Mouse (Mus musculus) right cerebral cortex, postnatal 36 days (tissue): ENCODE measurements around the gene Rundc1.
"Not testable (repeated sequence)": the region's sequence is repeated elsewhere in the genome, so short reads cannot be mapped to it uniquely, and the experiment has no call there.

Source experiments
- DNase-seq, 2 experiments: peaks; one replicate each; pipeline ENCODE4 v3.0.0; 2022; ENCODE audit warnings: low spot score in 2 of 2, mixed read lengths in 1 of 2

The Rundc1 gene

GRCm38 (mm10) chr11:101466552-101466950 is 41.7 kb downstream of the Rundc1 start:
- not testable (repeated sequence) for DNase-seq

GRCm38 (mm10) chr11:101467477-101468262 is 42.8 kb downstream of the Rundc1 start:
- DNase-seq: peak; percentile 30 to 54

- no peak for DNase-seq
Measured at GRCm38 (mm10) chr11:101468263-101468688, 43.4 kb downstream of the Rundc1 start.

- no peak for DNase-seq
Measured at GRCm38 (mm10) chr11:101468731-101469130, 43.8 kb downstream of the Rundc1 start.

- DNase-seq: no peak
Measured at GRCm38 (mm10) chr11:101469155-101469554, 44.3 kb downstream of the Rundc1 start.

- DNase-seq: no peak
Measured at GRCm38 (mm10) chr11:101470206-101470605, 45.3 kb downstream of the Rundc1 start.

- DNase-seq: no peak
Measured at GRCm38 (mm10) chr11:101471926-101472325, 47.0 kb downstream of the Rundc1 start.

GRCm38 (mm10) chr11:101472336-101472735 is 47.5 kb downstream of the Rundc1 start:
- DNase-seq: no peak

GRCm38 (mm10) chr11:101473686-101474085 is 48.8 kb downstream of the Rundc1 start:
- not testable (repeated sequence) for DNase-seq

GRCm38 (mm10) chr11:101474298-101474697 is 49.4 kb downstream of the Rundc1 start:
- no peak for DNase-seq

GRCm38 (mm10) chr11:101476361-101476760 is 51.5 kb downstream of the Rundc1 start:
- not testable (repeated sequence) for DNase-seq

GRCm38 (mm10) chr11:101477194-101477551 is 52.3 kb downstream of the Rundc1 start:
- no peak for DNase-seq

- DNase-seq: no peak
Measured at GRCm38 (mm10) chr11:101477552-101478211, 52.8 kb downstream of the Rundc1 start.

- no peak for DNase-seq
Measured at GRCm38 (mm10) chr11:101479171-101479635, 54.3 kb downstream of the Rundc1 start.

- no peak for DNase-seq
Measured at GRCm38 (mm10) chr11:101480912-101481311, 56.0 kb downstream of the Rundc1 start.

- no peak for DNase-seq
Measured at GRCm38 (mm10) chr11:101483804-101484203, 58.9 kb downstream of the Rundc1 start.

GRCm38 (mm10) chr11:101484245-101484644 is 59.4 kb downstream of the Rundc1 start:
- DNase-seq: no peak

- no peak for DNase-seq
Measured at GRCm38 (mm10) chr11:101484814-101485213, 59.9 kb downstream of the Rundc1 start.
